In genomic region chr10:44267426-44268142, GRCm38 (mm10) we compare ENCODE assay signal across 8 mouse cellular contexts. TPM values are rescaled to one million over a fixed set of nuclear protein-coding genes. Genes with fewer than 3 reads are reported as not detected.
DNase-seq lines count a peak whose midpoint lies in the region; ATAC-seq and TF ChIP-seq lines count a peak whose summit lies in the region.

No protein-coding gene starts in this region.

- peak overlapping the region; percentile 90 for H3K4me3 ChIP-seq in cerebellum, adult 2 months (replicated peaks; ENCODE audit: insufficient read depth, low read depth, low read length)
- peak overlapping the region; percentile 99 for H3K4me3 ChIP-seq in hindbrain, embryonic 16.5 days (ENCODE audit: low read length)
- peak overlapping the region; percentile 65 for H3K4me3 ChIP-seq in midbrain, embryonic 12.5 days

- no peak for DNase-seq in cerebellum, adult 2 months
- no peak for DNase-seq in cerebellum, postnatal 36 days
- DNase-seq in 3T3-L1 (ENCODE audit: low read depth, low spot score): peak; percentile 31
- DNase-seq in layer of hippocampus, adult 11-12 months (ENCODE audit: low spot score): no peak
- DNase-seq in frontal cortex, postnatal 36 days (ENCODE audit: low spot score in 2 of 2): no peak

- H3K9me3 ChIP-seq in hindbrain, embryonic 16.5 days (ENCODE audit: control insufficient read depth, low read length): no peaks in the 10 kb centered on the region
- H3K9me3 ChIP-seq in midbrain, embryonic 12.5 days: no peaks in the 10 kb centered on the region

- H3K27me3 ChIP-seq in cerebellum, adult 2 months (ENCODE audit: control insufficient read depth, insufficient read depth, low read length): no peaks in the 10 kb centered on the region
- H3K27me3 ChIP-seq in hindbrain, embryonic 16.5 days (replicated peaks; ENCODE audit: control insufficient read depth, insufficient read depth, low read length): no peaks in the 10 kb centered on the region
- H3K27me3 ChIP-seq in midbrain, embryonic 12.5 days: no peaks in the 10 kb centered on the region

- WGBS in cerebellum, adult 2 months: 2% methylated on average over 11 of the region's 11 CpGs
- WGBS in hindbrain, embryonic 16.5 days: 10% methylated on average over 11 of the region's 11 CpGs
- 15% methylated on average over 11 of the region's 11 CpGs for WGBS in midbrain, embryonic 12.5 days

- TF ChIP-seq POLR2A in cerebellum, adult 2 months (IDR thresholded peaks at IDR 0.05; ENCODE audit: borderline replicate concordance, insufficient read depth, low read length): no peak

- peak overlapping the region; percentile 95 for H3K9ac ChIP-seq in hindbrain, embryonic 16.5 days (ENCODE audit: low read depth, low read length)
- H3K9ac ChIP-seq in midbrain, embryonic 12.5 days (replicated peaks): peak overlapping the region; percentile 76

- no peaks in the 10 kb centered on the region; the same call in 1 of the 2 replicates for H3K4me1 ChIP-seq in cerebellum, adult 2 months (ENCODE audit: control insufficient read depth, insufficient read depth, low read length)
- H3K4me1 ChIP-seq in hindbrain, embryonic 16.5 days (ENCODE audit: control insufficient read depth, insufficient read depth, low read depth, low read length): peaks cover 21% of the 10 kb centered on the region
- peaks cover 25% of the 10 kb centered on the region for H3K4me1 ChIP-seq in midbrain, embryonic 12.5 days

- peak; percentile 30 for ATAC-seq in common myeloid progenitor, adult 5-6 weeks (replicated peaks; ENCODE audit: low read depth, poor library complexity, severe bottlenecking)
- peak; percentile 24 for ATAC-seq in hindbrain, embryonic 16.5 days
- ATAC-seq in midbrain, embryonic 12.5 days (ENCODE audit: low FRiP score, low read depth): peak; percentile 16; the same call in 1 of the 2 replicates

- H3K4me2 ChIP-seq in hindbrain, embryonic 16.5 days (ENCODE audit: low read length): peak overlapping the region; percentile 72
- peak overlapping the region; percentile 73 for H3K4me2 ChIP-seq in midbrain, embryonic 12.5 days (replicated peaks)

- no peak for TF ChIP-seq CTCF in cerebellum, adult 2 months (IDR thresholded peaks at IDR 0.05; ENCODE audit: borderline replicate concordance, insufficient read depth, low read depth, low read length)

- H3K36me3 ChIP-seq in hindbrain, embryonic 16.5 days (ENCODE audit: control insufficient read depth, insufficient read depth, low read length): no peaks in the 10 kb centered on the region
- no peaks in the 10 kb centered on the region for H3K36me3 ChIP-seq in midbrain, embryonic 12.5 days

- no peak overlapping the region for H3K27ac ChIP-seq in cerebellum, adult 2 months (ENCODE audit: insufficient read depth, low read length)
- H3K27ac ChIP-seq in hindbrain, embryonic 16.5 days (ENCODE audit: low read depth, low read length): peak overlapping the region; percentile 19; the same call in 1 of the 2 replicates
- 0 out of 2 replicates have a peak overlapping the region, but pooled peaks have one; percentile 26 for H3K27ac ChIP-seq in midbrain, embryonic 12.5 days (replicated peaks)

RNA-seq across cellular contexts. Expression of gene Atg5, which starts 0.6 kb away (rescaled TPM):
- 19.6 and 21.2 TPM in 2 replicates for polyA plus RNA-seq in cerebellum, adult 2 months (2012; rRNA removed)
- 25.5 and 26.1 TPM in 2 replicates for total RNA-seq in common myeloid progenitor, adult 5-6 weeks (2017)
- 44.4 and 47.2 TPM in 2 replicates for polyA plus RNA-seq in hindbrain, embryonic 16.5 days (2015; fragmentation: Nextera tagmentation; extraction: Ambion mirVana)
- 46.1 and 47.8 TPM in 2 replicates for polyA plus RNA-seq in midbrain, embryonic 12.5 days (2016; fragmentation: Nextera tagmentation; extraction: Ambion mirVana)
